Mouse (Mus musculus): Measurements from ENCODE around the gene Htr6. TPM values are rescaled to one million over a fixed set of nuclear protein-coding genes. Genes with fewer than 3 reads are reported as not detected.

The Htr6 gene
- total RNA-seq, 2 experiments from 2014 or later, result not detected

GRCm38 (mm10) chr4:139054300-139054923 lies 21.0 kb downstream of the Htr6 start:
- no peak for DNase-seq (ENCODE audit: low spot score)

DNA sequence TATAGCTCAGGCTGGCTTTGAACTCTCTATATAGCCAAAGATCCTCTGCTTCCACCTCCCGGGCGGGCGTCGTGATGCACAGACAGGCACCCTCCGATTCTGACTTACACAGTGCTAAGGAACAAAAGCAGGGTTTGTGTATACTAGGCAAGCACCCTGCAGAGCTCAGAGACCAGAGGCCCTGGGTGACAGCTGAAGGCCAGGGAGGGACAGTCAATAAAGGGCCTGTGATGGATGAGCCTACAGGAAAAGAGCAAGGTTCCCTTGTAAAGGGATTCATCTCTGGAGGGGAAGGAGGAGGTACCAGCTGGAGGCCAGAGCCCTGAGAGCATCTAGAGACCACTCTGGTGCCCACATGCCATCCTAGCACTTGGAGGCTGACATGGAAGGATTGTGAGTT lies 22.0 kb downstream of the Htr6 start:
- intact Hi-C loops (cut with DNase I), result no loop called here
- DNase-seq (ENCODE audit: low spot score), result no peak

More at GRCm38 (mm10) chr4:139054300-139054923, 21.0 kb downstream of the Htr6 start:
- intact Hi-C loops (cut with DNase I), result no loop called here

DNA sequence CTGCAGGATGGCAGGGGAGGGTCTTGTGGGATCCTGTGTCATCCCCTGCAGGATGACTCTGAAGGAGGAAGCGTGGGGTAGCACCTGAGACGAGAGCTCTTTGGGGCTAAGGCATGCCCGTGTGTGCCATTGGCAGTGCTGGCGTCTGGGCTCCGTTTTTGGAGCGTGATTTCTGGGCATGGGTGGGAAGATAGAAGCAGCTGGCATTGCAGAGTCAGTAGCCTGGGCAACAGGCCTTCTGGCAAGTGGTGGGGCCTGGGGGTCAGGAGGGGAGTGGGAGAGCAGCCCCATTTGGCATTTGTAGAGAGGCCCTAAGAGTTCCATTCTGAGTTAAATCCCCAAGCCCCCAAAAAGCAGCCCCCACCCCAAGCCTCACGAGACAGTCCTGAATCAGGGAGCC lies 22.6 kb downstream of the Htr6 start:
- intact Hi-C loops (cut with DNase I), result no loop called here
- DNase-seq (ENCODE audit: low spot score), result no peak

GRCm38 (mm10) chr4:139048518-139048917 lies 26.9 kb downstream of the Htr6 start:
- intact Hi-C loops (cut with DNase I), result no loop called here
- DNase-seq (ENCODE audit: low spot score), result no peak

DNA sequence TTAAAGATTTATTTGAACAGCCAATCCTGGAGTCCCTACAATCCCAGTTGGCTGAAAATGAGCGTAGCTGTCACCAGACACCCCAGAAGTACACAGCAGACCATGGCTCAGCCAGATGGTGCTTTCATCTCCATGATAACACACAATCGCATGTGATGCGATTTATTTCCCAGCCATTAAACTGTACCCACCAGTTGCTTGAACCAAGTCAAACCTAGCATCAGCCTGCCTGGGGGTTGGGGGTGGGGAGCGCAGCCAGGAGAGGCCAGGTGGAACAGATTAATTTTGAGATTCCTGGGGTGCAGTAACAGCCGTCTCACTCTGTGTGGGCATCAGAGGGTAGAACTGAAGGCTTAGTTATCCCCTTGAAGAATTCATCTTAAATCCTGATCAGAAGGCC lies 29.0 kb downstream of the Htr6 start:
- intact Hi-C loops (cut with DNase I), result loop anchor here (2.0 kb wide), 1 partner anchor 44 kb away; no protein-coding TSS in a partner anchor
- no peak for DNase-seq (ENCODE audit: low spot score)

DNA sequence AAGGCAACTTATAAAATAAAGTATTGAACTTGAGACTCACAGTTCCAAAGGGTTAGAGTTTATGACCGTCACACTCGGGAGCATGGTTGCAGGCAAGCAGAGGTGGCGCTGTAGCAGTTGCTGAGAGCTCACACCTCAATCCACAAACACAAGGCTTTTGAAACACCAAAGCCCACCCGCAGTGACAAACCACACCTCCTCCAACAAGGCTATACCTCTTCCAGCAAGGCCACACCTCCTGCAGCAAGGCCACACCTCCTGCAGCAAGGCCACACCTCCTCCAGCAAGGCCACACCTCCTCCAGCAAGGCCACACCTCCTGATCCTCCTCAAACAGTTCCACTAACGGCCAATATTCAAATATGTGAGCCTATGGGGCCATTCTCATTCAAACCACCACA lies 30.8 kb downstream of the Htr6 start:
- DNase-seq (ENCODE audit: low spot score), result no peak

GRCm38 (mm10) chr4:139043600-139043999 lies 31.8 kb downstream of the Htr6 start:
- intact Hi-C loops (cut with DNase I), result no loop called here
- DNase-seq (ENCODE audit: low spot score), result no peak

More for the DNA sequence above, 30.8 kb downstream of the Htr6 start:
- intact Hi-C loops (cut with DNase I), result no loop called here

DNA sequence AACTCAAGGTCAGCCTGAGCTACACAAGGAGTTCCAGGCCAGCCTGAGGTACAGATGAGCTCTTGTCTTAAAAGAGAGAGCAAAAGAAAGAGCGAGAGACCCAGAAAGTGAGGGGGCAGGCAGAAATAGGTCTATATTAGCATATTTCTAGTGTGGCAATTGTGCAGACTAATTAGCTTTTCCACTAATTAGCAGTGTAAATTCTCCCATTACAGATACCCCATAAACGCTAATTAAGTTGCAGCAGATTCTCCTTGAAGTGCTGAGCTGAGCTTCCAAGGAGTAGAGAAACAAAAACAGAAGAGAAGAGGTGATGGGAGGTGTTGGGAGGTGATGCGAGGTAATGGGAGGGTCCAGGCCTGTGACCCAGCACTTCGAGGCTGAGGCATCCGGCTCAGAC lies 32.8 kb downstream of the Htr6 start:
- DNase-seq (ENCODE audit: low spot score), result no peak
- intact Hi-C loops (cut with DNase I), result no loop called here

- intact Hi-C loops (cut with DNase I), result no loop called here
- DNase-seq (ENCODE audit: low spot score), result no peak
Measured at GRCm38 (mm10) chr4:139040084-139040839, 35.1 kb downstream of the Htr6 start.

DNA sequence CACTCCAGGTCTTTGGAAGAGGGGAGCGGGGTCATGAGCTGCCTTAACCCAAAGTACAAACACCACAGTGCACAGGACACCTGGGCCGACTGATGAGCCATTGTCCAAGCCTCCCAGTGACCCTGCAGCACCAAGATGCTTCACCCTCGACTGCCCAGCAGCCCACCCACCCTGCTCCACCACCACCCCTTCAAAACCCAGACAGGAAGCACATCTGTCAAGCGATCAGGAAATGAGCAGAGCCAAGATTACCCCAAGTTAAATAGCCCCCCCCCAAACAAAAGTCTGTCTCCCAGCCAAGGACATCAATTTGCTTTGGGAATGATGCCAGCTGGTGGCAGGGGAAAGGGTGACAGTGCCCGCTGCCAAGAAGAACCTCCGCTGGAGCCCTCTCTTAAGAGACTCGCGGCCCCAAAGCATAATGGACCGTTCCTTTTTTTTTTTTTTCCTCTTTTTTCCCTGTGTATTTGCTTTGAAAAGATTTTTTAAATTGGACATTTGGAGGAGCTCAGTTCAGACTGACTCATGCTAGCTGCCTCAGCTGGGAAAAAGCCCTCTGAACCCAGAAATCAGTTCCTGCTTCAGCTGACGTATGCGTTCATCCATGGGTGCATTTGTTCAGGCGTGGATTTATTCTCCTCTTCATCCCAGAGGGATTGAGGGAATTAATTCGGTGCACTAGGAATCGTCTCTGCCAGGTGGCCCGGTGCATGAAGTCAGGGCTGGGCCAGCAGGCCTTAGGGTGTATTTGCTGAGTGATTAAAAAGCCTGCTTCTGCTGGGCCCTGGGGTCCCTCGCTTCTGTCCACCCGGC lies 37.4 kb downstream of the Htr6 start:
- intact Hi-C loops (cut with DNase I), result no loop called here
- no peak for DNase-seq (ENCODE audit: low spot score)

DNA sequence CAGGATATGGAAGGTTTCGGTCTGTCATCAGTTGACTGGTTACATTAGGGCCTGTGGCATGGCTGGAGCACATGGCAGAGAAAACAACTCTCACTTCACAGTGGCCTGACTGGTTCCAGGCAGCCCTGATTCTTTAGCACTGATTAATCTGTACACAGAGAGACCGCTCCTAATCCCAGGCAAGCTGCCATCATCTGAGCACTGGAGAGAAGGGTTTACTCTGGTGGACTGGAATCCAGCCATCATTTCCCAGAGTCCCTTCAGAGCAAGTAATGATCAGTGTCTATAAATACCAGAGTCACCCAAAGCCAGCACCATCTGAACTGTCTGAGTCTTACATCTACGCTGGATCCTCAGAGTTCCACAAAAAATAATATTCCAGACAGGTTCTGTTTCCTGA lies 39.6 kb downstream of the Htr6 start:
- intact Hi-C loops (cut with DNase I), result no loop called here
- no peak for DNase-seq (ENCODE audit: low spot score)

DNA sequence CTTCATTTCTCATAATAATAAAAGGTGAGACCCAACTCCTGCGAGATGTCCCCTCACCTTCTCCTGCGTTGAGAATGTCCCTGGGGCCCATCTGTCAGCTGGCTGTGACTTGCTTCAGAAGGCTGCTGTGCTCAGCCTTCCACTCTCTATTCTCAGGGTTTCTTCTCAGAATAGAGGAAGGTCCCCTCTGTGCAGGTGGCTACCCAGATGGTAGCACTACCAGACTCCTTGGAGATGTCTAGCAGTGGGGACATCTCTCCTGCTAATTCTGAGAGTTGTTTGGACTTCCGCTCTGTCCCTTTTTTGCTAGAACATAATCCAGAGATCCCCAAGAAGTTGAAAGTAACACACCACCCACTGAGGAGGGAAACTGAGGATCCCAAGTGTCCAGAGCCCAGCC lies 40.4 kb downstream of the Htr6 start:
- intact Hi-C loops (cut with DNase I), result no loop called here
- no peak for DNase-seq (ENCODE audit: low spot score)

- DNase-seq (ENCODE audit: low spot score), result no peak
- intact Hi-C loops (cut with DNase I), result no loop called here
Measured at GRCm38 (mm10) chr4:139034540-139034939, 40.8 kb downstream of the Htr6 start.

DNA sequence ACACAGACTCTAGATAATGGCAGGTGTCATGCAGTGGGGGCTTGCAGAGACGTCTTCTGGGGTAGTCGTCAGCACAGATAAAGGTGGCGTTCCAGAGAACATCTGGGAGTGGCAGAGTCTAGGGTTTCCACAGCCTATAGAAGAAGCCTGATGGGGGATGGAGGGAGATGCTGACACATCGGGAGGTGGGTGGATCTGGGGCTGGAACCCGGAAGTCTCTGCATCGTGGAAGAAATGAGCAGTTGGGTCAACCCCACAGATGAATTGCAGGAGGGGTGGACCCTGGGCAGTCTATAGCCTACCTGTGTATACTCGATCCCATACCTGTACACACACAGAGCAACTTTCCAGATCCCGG lies 41.4 kb downstream of the Htr6 start:
- DNase-seq (ENCODE audit: low spot score), result no peak
- intact Hi-C loops (cut with DNase I), result no loop called here

DNA sequence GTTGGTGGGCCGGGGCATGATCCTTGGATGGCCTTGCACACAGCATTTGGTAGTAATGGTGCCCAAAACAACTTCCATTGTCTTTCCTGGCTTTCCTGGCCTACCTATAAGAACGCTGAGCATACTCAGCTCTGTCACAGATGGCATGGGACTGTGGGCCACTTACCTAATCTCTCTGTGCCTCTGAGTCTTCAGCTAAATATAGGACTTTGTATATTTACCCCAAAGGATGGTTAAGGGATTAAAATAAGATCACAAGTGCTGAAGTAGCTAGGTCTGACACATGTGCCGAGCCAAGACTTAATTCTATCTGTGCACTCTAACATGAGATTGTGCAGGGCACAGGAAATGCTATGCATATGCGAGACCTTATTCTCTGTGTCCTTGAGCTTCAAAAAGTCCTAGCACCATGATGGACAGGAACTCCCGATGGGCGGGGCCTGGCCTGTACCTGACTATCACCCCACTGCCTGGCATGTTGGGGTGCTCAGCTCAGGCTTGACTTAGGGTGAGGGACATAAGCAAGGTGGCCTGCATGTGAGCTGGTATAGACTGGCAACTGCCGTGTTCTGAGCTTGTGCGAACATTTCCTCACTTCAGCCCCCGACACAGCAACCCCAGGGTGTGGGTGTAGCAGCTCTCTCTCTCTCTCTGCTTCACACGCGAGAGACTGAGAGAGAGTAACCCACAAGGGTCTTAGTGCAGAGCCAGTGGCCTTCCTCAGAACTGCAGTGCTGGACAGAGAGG lies 41.9 kb downstream of the Htr6 start:
- no peak for DNase-seq (ENCODE audit: low spot score)
- intact Hi-C loops (cut with DNase I), result no loop called here

- no peak for DNase-seq (ENCODE audit: low spot score)
- intact Hi-C loops (cut with DNase I), result no loop called here
Measured at GRCm38 (mm10) chr4:139032521-139032920, 42.8 kb downstream of the Htr6 start.

GRCm38 (mm10) chr4:139030675-139031074 lies 44.7 kb downstream of the Htr6 start:
- no peak for DNase-seq (ENCODE audit: low spot score)

GRCm38 (mm10) chr4:139024379-139024778 lies 51.0 kb downstream of the Htr6 start:
- DNase-seq (ENCODE audit: low spot score), result no peak
- intact Hi-C loops (cut with DNase I), result no loop called here

More at GRCm38 (mm10) chr4:139030675-139031074, 44.7 kb downstream of the Htr6 start:
- intact Hi-C loops (cut with DNase I), result no loop called here

GRCm38 (mm10) chr4:139020385-139020784 lies 55.0 kb downstream of the Htr6 start:
- DNase-seq (ENCODE audit: low spot score), result no peak
- intact Hi-C loops (cut with DNase I), result no loop called here

DNA sequence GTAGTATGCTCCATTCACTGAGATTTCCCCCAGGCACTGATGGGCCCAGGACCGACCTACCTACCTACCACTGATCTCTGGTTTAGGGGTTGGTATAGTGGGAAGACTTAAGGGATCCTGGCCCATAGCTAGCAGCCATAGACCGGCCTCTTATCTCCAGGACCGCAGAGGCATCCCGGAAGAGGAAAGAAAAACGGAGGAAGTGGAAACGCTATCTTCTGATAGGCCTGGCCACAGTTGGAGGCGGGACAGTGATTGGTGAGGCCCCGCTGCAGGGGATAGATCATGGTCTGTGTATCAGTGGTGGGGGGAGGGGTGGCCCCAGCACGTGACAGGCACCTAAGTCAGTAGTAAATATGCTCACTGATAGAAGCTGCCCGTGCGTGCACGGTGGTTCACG lies 56.0 kb downstream of the Htr6 start:
- intact Hi-C loops (cut with DNase I), result no loop called here
- no peak for DNase-seq (ENCODE audit: low spot score)
